Mouse (Mus musculus) neural tube, embryonic 12.5 days (tissue): ENCODE measurements around the gene Msi2. TPM values are rescaled to one million over a fixed set of nuclear protein-coding genes. Genes with fewer than 3 reads are reported as not detected.

Source experiments
- ATAC-seq: fragments of 200-750 bp; cut with Nextera tagmentation; 2 replicates; pipeline ENCODE4 v1.8.0; 2017; ENCODE audit warnings: low read depth, mild to moderate bottlenecking, moderate TSS enrichment, moderate library complexity; ENCODE audit not compliant: low FRiP score
- H3K27ac ChIP-seq: fragments of 300-500 bp; sonication (generic); 2 replicates; pipeline ENCODE4 v1.5.1; 2016
- H3K27me3 ChIP-seq: fragments of 300-500 bp; sonication (generic); replicated peaks from 2 replicates; pipeline ENCODE4 v1.6.1; 2016; ENCODE audit warnings: mild to moderate bottlenecking
- H3K36me3 ChIP-seq: fragments of 300-500 bp; sonication (generic); 2 replicates; pipeline ENCODE4 v1.6.1; 2016; ENCODE audit warnings: mild to moderate bottlenecking
- H3K4me1 ChIP-seq: fragments of 300-500 bp; sonication (generic); 2 replicates; pipeline ENCODE4 v1.6.1; 2016
- H3K4me2 ChIP-seq: fragments of 300-500 bp; sonication (generic); replicated peaks from 2 replicates; pipeline ENCODE4 v1.6.1; 2016; ENCODE audit warnings: mild to moderate bottlenecking
- H3K4me3 ChIP-seq: fragments of 300-500 bp; sonication (generic); 2 replicates; pipeline ENCODE4 v1.5.1; 2016
- H3K9ac ChIP-seq: fragments of 300-500 bp; sonication (generic); 2 replicates; pipeline ENCODE4 v1.6.1; 2016; ENCODE audit warnings: mild to moderate bottlenecking
- H3K9me3 ChIP-seq: fragments of 300-500 bp; sonication (generic); 2 replicates; pipeline ENCODE4 v1.6.1; 2016; ENCODE audit warnings: mild to moderate bottlenecking
- WGBS: fragments of 180-500 bp; shearing (Covaris S2); methylation state at CpG from one replicate; pipeline ENCODE4 v1.1.7; 2016; 5-methylcytosine and 5-hydroxymethylcytosine counted together
- polyA plus RNA-seq: library from polyadenylated mRNA; unstranded; fragments of >200 nt; fragmentation: Nextera tagmentation; extraction: Ambion mirVana; gene quantifications from 2 replicates; pipeline ENCODE4 v1.2.1, GENCODE M21; 2016

The Msi2 gene
- polyA plus RNA-seq, 1 experiment from 2014 or later, result 27.9 TPM

- Histone ChIP-seq H3K4me1 (peaks cover 42% of the 10 kb centered on the region), H3K9ac (no peak overlapping the region)
These were observed 219.8 kb downstream of the Msi2 start for GRCm38 (mm10) chr11:88498491-88498890.

GRCm38 (mm10) chr11:88496460-88496859, 221.9 kb downstream of the Msi2 start:
- ATAC-seq, result no peak
- Histone ChIP-seq H3K4me1 (peaks cover 30% of the 10 kb centered on the region), H3K4me2 (no peak overlapping the region), H3K27ac (no peak overlapping the region), H3K9me3 (no peaks in the 10 kb centered on the region), H3K27me3 (no peaks in the 10 kb centered on the region), H3K36me3 (no peaks in the 10 kb centered on the region), H3K9ac (no peak overlapping the region), H3K4me3 (no peak overlapping the region)
- WGBS, result 87% methylated on average over 5 of the region's 5 CpGs

More at GRCm38 (mm10) chr11:88498491-88498890, 219.8 kb downstream of the Msi2 start:
- 63% methylated on average over 7 of the region's 7 CpGs for WGBS
- Histone ChIP-seq H3K4me2 (no peak overlapping the region), H3K36me3 (no peaks in the 10 kb centered on the region), H3K4me3 (no peak overlapping the region), H3K27me3 (no peaks in the 10 kb centered on the region), H3K9me3 (no peaks in the 10 kb centered on the region), H3K27ac (no peak overlapping the region)
- no peak; the same call in 1 of the 2 replicates for ATAC-seq

- peaks cover 25% of the 10 kb centered on the region for H3K4me1 ChIP-seq
- no peak for ATAC-seq
- WGBS, result 75% methylated on average over 5 of the region's 5 CpGs
These were observed 222.6 kb downstream of the Msi2 start for GRCm38 (mm10) chr11:88495759-88496158.

GRCm38 (mm10) chr11:88495018-88495417, 223.3 kb downstream of the Msi2 start:
- no peak overlapping the region for H3K27ac ChIP-seq
- no peak for ATAC-seq

More at GRCm38 (mm10) chr11:88495759-88496158, 222.6 kb downstream of the Msi2 start:
- no peaks in the 10 kb centered on the region for H3K36me3 ChIP-seq
- no peak overlapping the region for H3K4me3 ChIP-seq
- H3K27ac ChIP-seq, result no peak overlapping the region
- H3K9me3 ChIP-seq, result no peaks in the 10 kb centered on the region
- no peak overlapping the region for H3K4me2 ChIP-seq
- no peak overlapping the region for H3K9ac ChIP-seq
- H3K27me3 ChIP-seq, result no peaks in the 10 kb centered on the region

GRCm38 (mm10) chr11:88493795-88494559, 224.3 kb downstream of the Msi2 start:
- H3K27me3 ChIP-seq, result no peaks in the 10 kb centered on the region
- peaks cover 32% of the 10 kb centered on the region for H3K4me1 ChIP-seq
- no peaks in the 10 kb centered on the region for H3K36me3 ChIP-seq
- H3K4me2 ChIP-seq, result no peak overlapping the region
- ATAC-seq, result no peak
- 81% methylated on average over 18 of the region's 18 CpGs for WGBS
- H3K9ac ChIP-seq, result no peak overlapping the region
- H3K27ac ChIP-seq, result no peak overlapping the region
- no peaks in the 10 kb centered on the region for H3K9me3 ChIP-seq
- no peak overlapping the region for H3K4me3 ChIP-seq

More at GRCm38 (mm10) chr11:88495018-88495417, 223.3 kb downstream of the Msi2 start:
- H3K4me1 ChIP-seq, result peaks cover 23% of the 10 kb centered on the region
- H3K36me3 ChIP-seq, result no peaks in the 10 kb centered on the region
- H3K4me3 ChIP-seq, result no peak overlapping the region
- H3K4me2 ChIP-seq, result no peak overlapping the region
- 88% methylated on average over 3 of the region's 3 CpGs for WGBS
- no peak overlapping the region for H3K9ac ChIP-seq
- no peaks in the 10 kb centered on the region for H3K9me3 ChIP-seq
- H3K27me3 ChIP-seq, result no peaks in the 10 kb centered on the region

- Histone ChIP-seq H3K27me3 (no peaks in the 10 kb centered on the region), H3K27ac (no peak overlapping the region), H3K9ac (no peak overlapping the region), H3K4me1 (peaks cover 29% of the 10 kb centered on the region), H3K4me2 (no peak overlapping the region), H3K4me3 (no peak overlapping the region), H3K36me3 (no peaks in the 10 kb centered on the region), H3K9me3 (no peaks in the 10 kb centered on the region)
- WGBS, result 87% methylated on average over 2 of the region's 2 CpGs
- ATAC-seq, result no peak
These were observed 225.7 kb downstream of the Msi2 start for GRCm38 (mm10) chr11:88492585-88492984.

- 91% methylated on average over 4 of the region's 4 CpGs for WGBS
- no peak for ATAC-seq
- Histone ChIP-seq H3K9me3 (no peaks in the 10 kb centered on the region), H3K4me2 (no peak overlapping the region), H3K9ac (no peak overlapping the region), H3K4me1 (peaks cover 36% of the 10 kb centered on the region), H3K36me3 (no peaks in the 10 kb centered on the region), H3K4me3 (no peak overlapping the region), H3K27me3 (no peaks in the 10 kb centered on the region), H3K27ac (no peak overlapping the region)
These were observed 228.3 kb downstream of the Msi2 start for GRCm38 (mm10) chr11:88489985-88490384.

- WGBS, result 65% methylated on average over 17 of the region's 17 CpGs
- no peak for ATAC-seq
- H3K9me3 ChIP-seq, result no peaks in the 10 kb centered on the region
- H3K4me1 ChIP-seq, result peaks cover 44% of the 10 kb centered on the region
- H3K36me3 ChIP-seq, result no peaks in the 10 kb centered on the region
- H3K27me3 ChIP-seq, result no peaks in the 10 kb centered on the region
- 0 out of 2 replicates have a peak overlapping the region, but pooled peaks have one; percentile 27 for H3K27ac ChIP-seq
- peak overlapping the region; percentile 6; the same call in 1 of the 2 replicates for H3K9ac ChIP-seq
- no peak overlapping the region; the same call in 1 of the 2 replicates for H3K4me2 ChIP-seq
- H3K4me3 ChIP-seq, result no peak overlapping the region
These were observed 229.2 kb downstream of the Msi2 start for GRCm38 (mm10) chr11:88488941-88489724.

- Histone ChIP-seq H3K9ac (no peak overlapping the region), H3K4me3 (no peak overlapping the region), H3K4me1 (peaks cover 52% of the 10 kb centered on the region), H3K9me3 (no peaks in the 10 kb centered on the region), H3K4me2 (no peak overlapping the region), H3K27ac (0 out of 2 replicates have a peak overlapping the region, but pooled peaks have one; percentile 12), H3K36me3 (no peaks in the 10 kb centered on the region), H3K27me3 (no peaks in the 10 kb centered on the region)
- ATAC-seq, result no peak
- WGBS, result 64% methylated on average over 13 of the region's 13 CpGs
These were observed 230.0 kb downstream of the Msi2 start for GRCm38 (mm10) chr11:88488175-88488940.

GRCm38 (mm10) chr11:88485987-88486386, 232.3 kb downstream of the Msi2 start:
- Histone ChIP-seq H3K4me1 (peaks cover 75% of the 10 kb centered on the region), H3K4me3 (no peak overlapping the region)
- WGBS, result 83% methylated on average over 1 of the region's 1 CpGs

GRCm38 (mm10) chr11:88485088-88485487, 233.2 kb downstream of the Msi2 start:
- no peak overlapping the region for H3K27ac ChIP-seq
- no peak overlapping the region for H3K4me2 ChIP-seq
- no peak for ATAC-seq
- 48% methylated on average over 4 of the region's 4 CpGs for whole genome bisulfite sequencing
- H3K4me3 ChIP-seq, result no peak overlapping the region
- no peaks in the 10 kb centered on the region for H3K27me3 ChIP-seq
- no peak overlapping the region for H3K9ac ChIP-seq
- peaks cover 83% of the 10 kb centered on the region for H3K4me1 ChIP-seq
- H3K36me3 ChIP-seq, result no peaks in the 10 kb centered on the region
- H3K9me3 ChIP-seq, result no peaks in the 10 kb centered on the region

More at GRCm38 (mm10) chr11:88485987-88486386, 232.3 kb downstream of the Msi2 start:
- H3K27me3 ChIP-seq, result no peaks in the 10 kb centered on the region
- no peaks in the 10 kb centered on the region for H3K36me3 ChIP-seq
- no peak for ATAC-seq
- no peak overlapping the region for H3K4me2 ChIP-seq
- H3K9ac ChIP-seq, result no peak overlapping the region
- no peak overlapping the region for H3K27ac ChIP-seq
- H3K9me3 ChIP-seq, result no peaks in the 10 kb centered on the region
